Mouse (Mus musculus) urinary bladder, adult 2 months (tissue): Measurements from ENCODE around the gene Cnmd. TPM values are rescaled to one million over a fixed set of nuclear protein-coding genes. Genes with fewer than 3 reads are reported as not detected.

Experiments used
- polyA plus RNA-seq: library from polyadenylated mRNA; depleted of rRNA; stranded (reverse); fragments of >200 nt; gene quantifications from 2 replicates; pipeline ENCODE4 v1.2.3, GENCODE M21; 2012; rRNA removed

The Cnmd gene
- polyA plus RNA-seq, 1 experiment, result 1.7 TPM

Other genes starting within 250 kb of the Cnmd start
- gene Kbtbd7, start 235.7 kb downstream of the Cnmd start, polyA plus RNA-seq, result 5.2 and 6.1 TPM in 2 replicates
- 0.15 and 0.16 TPM in 2 replicates for gene Kbtbd6, start 210.3 kb downstream of the Cnmd start, polyA plus RNA-seq
- gene Elf1, start 181.0 kb downstream of the Cnmd start, polyA plus RNA-seq, result 40.7 and 41.9 TPM in 2 replicates
- 17.8 and 18.7 TPM in 2 replicates for gene Wbp4, start 180.7 kb downstream of the Cnmd start, polyA plus RNA-seq
- gene Sugt1, start 74.5 kb downstream of the Cnmd start, polyA plus RNA-seq, result 49.3 and 59.6 TPM in 2 replicates
- gene Pcdh8, start 109.1 kb upstream of the Cnmd start, polyA plus RNA-seq, result 0.07 and 0.12 TPM in 2 replicates